Mouse (Mus musculus): ENCODE data around the gene Smg6.
A peak's percentile ranks its signal among the peaks of the same experiment; 100 is the strongest.
"Not testable (repeated sequence)": the region's sequence is repeated elsewhere in the genome, so short reads cannot be mapped to it uniquely, and the experiment has no call there.

Smg6 gene

GRCm38 (mm10) chr11:74996482-74996881, 70.9 kb downstream of the Smg6 start:
- no peak for DNase-seq (ENCODE audit: low spot score)

GRCm38 (mm10) chr11:75000869-75001653, 75.4 kb downstream of the Smg6 start:
- DNase-seq (ENCODE audit: low spot score) = no peak

- DNase-seq (ENCODE audit: low spot score) = no peak
Observed at GRCm38 (mm10) chr11:75008270-75008669, 82.6 kb downstream of the Smg6 start.

- not testable (repeated sequence) for DNase-seq (ENCODE audit: low spot score)
Observed at GRCm38 (mm10) chr11:75009537-75009936, 83.9 kb downstream of the Smg6 start.

GRCm38 (mm10) chr11:75012997-75013694, 87.5 kb downstream of the Smg6 start:
- DNase-seq (ENCODE audit: low spot score) = no peak

GRCm38 (mm10) chr11:75013764-75014695, 88.4 kb downstream of the Smg6 start:
- no peak for DNase-seq (ENCODE audit: low spot score)

- DNase-seq (ENCODE audit: low spot score) = no peak
Observed at GRCm38 (mm10) chr11:75014816-75015215, 89.2 kb downstream of the Smg6 start.

GRCm38 (mm10) chr11:75015453-75015871, 89.8 kb downstream of the Smg6 start:
- no peak for DNase-seq (ENCODE audit: low spot score)

GRCm38 (mm10) chr11:75016309-75016860, 90.8 kb downstream of the Smg6 start:
- DNase-seq (ENCODE audit: low spot score) = no peak

GRCm38 (mm10) chr11:75017831-75018230, 92.2 kb downstream of the Smg6 start:
- DNase-seq (ENCODE audit: low spot score) = no peak

GRCm38 (mm10) chr11:75026977-75027376, 101.4 kb downstream of the Smg6 start:
- no peak for DNase-seq (ENCODE audit: low spot score)

GRCm38 (mm10) chr11:75027616-75028015, 102.0 kb downstream of the Smg6 start:
- no peak for DNase-seq (ENCODE audit: low spot score)

GRCm38 (mm10) chr11:75031251-75031650, 105.6 kb downstream of the Smg6 start:
- no peak for DNase-seq (ENCODE audit: low spot score)

- no peak for DNase-seq (ENCODE audit: low spot score)
Observed at GRCm38 (mm10) chr11:75032946-75033345, 107.3 kb downstream of the Smg6 start.

GRCm38 (mm10) chr11:75033581-75034067, 108.0 kb downstream of the Smg6 start:
- no peak for DNase-seq (ENCODE audit: low spot score)

- no peak for DNase-seq (ENCODE audit: low spot score)
Observed at GRCm38 (mm10) chr11:75034104-75034503, 108.5 kb downstream of the Smg6 start.

GRCm38 (mm10) chr11:75044333-75044732, 118.7 kb downstream of the Smg6 start:
- no peak for DNase-seq (ENCODE audit: low spot score)

GRCm38 (mm10) chr11:75045822-75046221, 120.2 kb downstream of the Smg6 start:
- DNase-seq (ENCODE audit: low spot score) = no peak

- DNase-seq (ENCODE audit: low spot score) = no peak
Observed at GRCm38 (mm10) chr11:75046638-75047037, 121.0 kb downstream of the Smg6 start.

GRCm38 (mm10) chr11:75047066-75047465, 121.4 kb downstream of the Smg6 start:
- peak; percentile 24 for DNase-seq (ENCODE audit: low spot score)

GRCm38 (mm10) chr11:75047736-75048407, 122.2 kb downstream of the Smg6 start:
- no peak for DNase-seq (ENCODE audit: low spot score)
